Mouse (Mus musculus): ENCODE data around the gene Megf9.

DNA sequence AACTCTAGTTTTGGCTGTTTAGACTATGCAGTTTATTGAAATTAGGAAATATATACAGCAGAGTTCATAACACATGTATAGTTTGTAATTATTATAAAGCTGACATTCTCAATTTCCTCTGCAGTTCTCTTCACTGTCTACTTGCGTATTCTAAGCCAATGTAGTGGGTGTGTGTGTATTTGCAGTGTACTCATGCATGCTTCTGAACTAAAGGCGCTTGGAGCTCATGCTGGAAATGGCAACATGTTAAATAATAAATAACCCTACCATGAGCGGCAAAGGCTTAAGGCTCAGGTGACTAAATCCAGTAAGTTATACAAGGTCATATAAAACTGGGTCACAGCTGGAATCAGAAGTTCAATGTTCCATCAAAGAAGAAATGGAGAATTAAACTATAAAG lies 46.4 kb downstream of the Megf9 start:
- TF ChIP-seq TCF3 (IDR thresholded peaks at IDR 0.05; ENCODE audit: insufficient read length, low read depth): no peak
- TF ChIP-seq POLR2A (IDR thresholded peaks at IDR 0.05; ENCODE audit: insufficient read length, low read depth): no peak
- no peak for TF ChIP-seq POLR2AphosphoS2 (IDR thresholded peaks at IDR 0.05; ENCODE audit: insufficient read length, low read depth)
- TF ChIP-seq SRF (IDR thresholded peaks at IDR 0.05; ENCODE audit: control insufficient read depth, insufficient read length, low read depth): no peak
- no peak for TF ChIP-seq MYOD1 (IDR thresholded peaks at IDR 0.05; ENCODE audit: control insufficient read depth in 1 of 3, insufficient read length in 2 of 3, low read depth in 2 of 3)

Measured in myocyte (in vitro differentiated cells).